Mouse (Mus musculus): ENCODE measurements around the gene Ost4.
"Not testable (repeated sequence)": the region's sequence is repeated elsewhere in the genome, so short reads cannot be mapped to it uniquely, and the experiment has no call there.

DNA sequence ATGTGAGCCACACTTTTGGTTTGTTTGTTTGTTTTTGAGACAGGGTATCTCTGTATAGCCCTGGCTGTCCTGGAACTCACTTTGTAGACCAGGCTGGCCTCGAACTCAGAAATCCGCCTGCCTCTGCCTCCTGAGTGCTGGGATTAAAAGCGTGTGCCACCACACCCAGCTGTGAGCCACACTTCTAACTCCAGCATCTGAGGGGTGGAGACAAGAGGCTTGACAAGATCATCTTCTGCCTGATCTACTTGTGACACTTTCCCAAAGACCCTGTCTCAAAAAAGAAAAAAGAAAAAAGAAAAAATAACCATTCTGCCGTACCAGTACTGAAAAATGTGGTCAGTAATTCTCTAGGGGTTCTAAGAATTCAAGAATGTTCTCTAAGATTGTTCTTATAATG lies 25.7 kb downstream of the Ost4 start:
- TF ChIP-seq POLR2A (IDR thresholded peaks at IDR 0.05; ENCODE audit: low read depth, low read length); CTCF (IDR thresholded peaks at IDR 0.05; ENCODE audit: extremely low read depth, insufficient read length, insufficient replicate concordance, low read depth, low read length): not testable (repeated sequence)
